Mouse (Mus musculus) A20 (cell line): ENCODE data around the gene Dtd2.
A peak's percentile ranks its signal among the peaks of the same experiment; 100 is the strongest.

Experiments used
- DNase-seq: peaks from one replicate; pipeline ENCODE4 v3.0.0-alpha.2; 2011; ENCODE audit warnings: low read depth, low spot score

The Dtd2 gene

GRCm38 (mm10) chr12:51985826-51986225, 20.5 kb downstream of the Dtd2 start:
- DNase-seq, result no peak

DNA sequence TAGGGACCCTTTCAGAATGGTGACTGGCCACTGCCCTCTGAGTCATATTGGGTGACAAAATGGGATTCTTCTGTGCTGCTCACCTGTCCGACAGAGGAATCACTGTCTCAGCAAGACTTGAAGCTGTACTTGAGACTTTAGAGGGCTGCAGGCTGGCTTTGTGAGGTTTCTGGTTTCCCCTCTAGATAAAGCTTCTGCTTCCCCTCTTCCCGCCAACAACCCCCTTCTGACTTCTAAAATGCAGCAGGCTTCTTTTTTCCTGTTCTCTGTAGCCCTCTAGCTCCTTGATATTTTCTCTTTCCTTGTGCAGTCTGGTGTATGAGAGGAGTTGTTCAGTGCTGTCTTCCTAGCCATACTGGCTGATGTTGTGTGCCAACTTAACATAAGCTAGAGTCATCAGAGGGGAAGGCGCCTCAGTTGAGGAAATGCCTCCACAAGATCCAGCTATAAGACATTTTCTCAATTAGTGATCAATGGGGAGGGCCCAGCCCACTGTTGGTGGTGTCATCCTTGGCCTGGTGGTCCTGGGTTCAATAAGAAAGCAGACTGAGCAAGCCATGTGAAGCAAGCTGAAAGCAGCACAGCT, 21.0 kb downstream of the Dtd2 start:
- no peak for DNase-seq

DNA sequence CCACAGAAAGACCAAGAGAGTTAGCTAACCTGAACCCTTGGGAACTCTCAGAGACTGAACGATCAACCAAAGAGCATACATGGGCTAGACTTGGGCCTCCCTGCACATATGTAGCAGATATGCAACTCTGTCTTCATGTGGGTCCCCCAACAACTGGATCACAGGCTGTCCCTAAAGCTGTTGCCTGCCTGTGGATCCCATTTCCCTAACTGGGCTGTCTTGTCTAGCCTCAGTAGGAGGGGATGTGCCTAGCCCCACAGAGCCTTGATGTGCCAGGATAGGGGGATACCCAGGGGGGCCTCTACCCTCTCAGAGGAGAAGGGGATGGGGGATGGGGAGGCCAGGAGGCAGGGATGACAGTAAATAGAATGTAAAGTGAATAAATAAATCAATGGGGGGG, 22.7 kb downstream of the Dtd2 start:
- DNase-seq, result no peak

- no peak for DNase-seq
These were observed 29.8 kb downstream of the Dtd2 start for GRCm38 (mm10) chr12:51976531-51976930.

- DNase-seq, result peak; percentile 43
These were observed 31.9 kb downstream of the Dtd2 start for GRCm38 (mm10) chr12:51974381-51974780.

- peak; percentile 30 for DNase-seq
These were observed 33.8 kb downstream of the Dtd2 start for GRCm38 (mm10) chr12:51972269-51973065.

DNA sequence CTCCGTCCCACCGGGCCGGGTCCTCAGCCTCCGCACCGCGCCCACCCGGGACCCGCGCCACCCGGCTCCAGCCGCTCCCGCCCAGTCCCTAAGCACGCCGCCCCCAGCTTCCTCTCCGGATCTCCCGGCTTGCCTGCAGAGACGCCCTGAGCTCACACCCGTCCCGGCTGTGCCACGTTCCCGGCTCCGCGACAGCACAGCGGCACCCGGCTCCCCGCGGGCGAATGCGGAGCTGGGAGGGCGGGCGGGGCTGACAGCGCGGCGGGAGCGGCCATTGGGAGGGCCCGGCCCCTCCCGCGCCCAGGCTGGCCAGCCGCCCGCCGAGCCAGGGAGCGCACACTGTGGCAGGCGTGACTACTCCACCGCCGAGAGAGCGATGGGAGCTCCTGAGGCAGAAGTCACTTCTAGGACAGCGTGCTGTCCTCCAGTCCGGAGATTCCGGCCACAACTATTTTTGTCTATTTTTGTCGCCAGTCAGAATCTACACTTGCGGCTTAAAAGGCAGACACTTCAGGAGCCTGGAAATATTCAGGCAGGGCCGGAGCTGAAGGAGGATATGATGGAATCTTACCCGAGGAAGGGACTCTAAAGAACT, 35.1 kb downstream of the Dtd2 start, which contains the start of gene Heatr5a:
TSS of gene Heatr5a (minus strand) at position 252 of the 595 bp plus-strand sequence.
- peak; percentile 86 for DNase-seq

DNA sequence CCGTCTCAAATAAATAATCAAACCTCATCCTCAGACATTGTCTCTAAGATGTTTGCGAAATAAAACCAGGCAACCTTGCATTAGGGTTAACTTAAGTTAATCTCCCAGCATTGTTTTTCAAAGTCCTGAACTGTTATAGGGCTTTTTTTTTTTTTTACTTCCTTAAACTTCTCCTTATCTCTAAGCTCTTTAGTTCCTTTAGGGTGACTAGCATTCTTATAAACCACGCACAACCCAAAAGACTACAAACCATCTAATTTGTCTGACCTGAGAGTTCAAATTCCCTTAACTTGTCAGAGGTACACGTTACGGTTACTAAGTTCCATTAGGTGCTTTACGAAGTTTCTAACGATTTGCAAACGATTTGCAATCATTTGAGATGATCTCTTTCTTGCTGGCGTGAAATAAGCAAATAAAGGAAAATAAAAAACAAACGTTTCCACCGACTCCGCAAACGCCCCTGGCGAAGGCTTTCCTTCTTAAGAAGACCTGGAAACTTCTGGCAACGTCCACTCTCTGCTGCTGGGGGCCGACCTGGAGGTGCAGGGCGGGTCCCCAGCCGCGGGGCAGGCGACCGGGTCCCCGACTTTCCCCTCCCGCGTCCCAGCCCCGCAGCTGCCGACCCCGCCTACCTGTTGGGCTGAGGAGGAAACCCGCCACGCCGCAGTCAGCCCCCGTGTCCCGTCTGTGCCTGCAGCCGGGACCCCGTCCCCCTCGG, 35.8 kb downstream of the Dtd2 start:
- peak; percentile 65 for DNase-seq

- DNase-seq, result no peak
These were observed 36.4 kb downstream of the Dtd2 start for GRCm38 (mm10) chr12:51969876-51970275.

- no peak for DNase-seq
These were observed 37.2 kb downstream of the Dtd2 start for GRCm38 (mm10) chr12:51969092-51969491.

GRCm38 (mm10) chr12:51967915-51968595, 38.2 kb downstream of the Dtd2 start:
- peak; percentile 53 for DNase-seq

DNA sequence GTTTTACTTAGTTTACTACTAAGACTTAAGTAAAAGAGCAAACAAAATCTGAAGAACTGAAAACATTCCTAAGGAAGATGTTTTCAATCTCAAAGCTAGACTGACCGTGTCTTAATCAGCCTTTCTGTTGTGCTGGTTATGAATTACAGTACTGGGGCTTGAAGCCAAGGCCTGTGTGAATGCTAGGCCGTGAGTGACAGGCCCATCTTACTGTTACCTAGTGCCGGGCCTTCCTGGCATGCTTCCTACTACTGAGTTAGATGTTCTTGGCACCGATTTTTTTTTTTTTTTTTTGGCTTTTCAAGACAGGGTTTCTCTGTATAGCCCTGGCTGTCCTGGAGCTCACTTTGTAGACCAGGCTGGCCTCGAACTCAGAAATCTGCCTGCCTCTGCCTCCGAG, 48.7 kb downstream of the Dtd2 start:
- no peak for DNase-seq

DNA sequence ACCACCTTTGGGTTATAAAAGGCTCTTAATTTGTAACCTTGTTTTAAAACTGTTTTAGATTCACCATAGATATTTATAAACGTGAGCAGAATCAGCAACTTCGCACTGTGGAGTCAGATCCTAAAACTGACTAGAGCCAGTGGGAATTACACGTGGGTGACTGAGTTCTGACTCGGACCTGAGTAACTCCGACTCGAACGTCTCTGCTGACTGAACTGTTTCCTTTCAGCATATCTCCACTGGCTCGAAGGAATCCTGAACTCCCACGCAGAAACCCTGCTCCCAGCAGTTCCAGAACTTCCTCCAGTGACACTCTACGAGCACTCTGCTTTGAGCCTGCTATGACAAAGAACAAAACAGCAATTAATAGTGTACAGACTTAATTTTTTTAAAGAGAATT, 54.0 kb downstream of the Dtd2 start:
- no peak for DNase-seq

DNA sequence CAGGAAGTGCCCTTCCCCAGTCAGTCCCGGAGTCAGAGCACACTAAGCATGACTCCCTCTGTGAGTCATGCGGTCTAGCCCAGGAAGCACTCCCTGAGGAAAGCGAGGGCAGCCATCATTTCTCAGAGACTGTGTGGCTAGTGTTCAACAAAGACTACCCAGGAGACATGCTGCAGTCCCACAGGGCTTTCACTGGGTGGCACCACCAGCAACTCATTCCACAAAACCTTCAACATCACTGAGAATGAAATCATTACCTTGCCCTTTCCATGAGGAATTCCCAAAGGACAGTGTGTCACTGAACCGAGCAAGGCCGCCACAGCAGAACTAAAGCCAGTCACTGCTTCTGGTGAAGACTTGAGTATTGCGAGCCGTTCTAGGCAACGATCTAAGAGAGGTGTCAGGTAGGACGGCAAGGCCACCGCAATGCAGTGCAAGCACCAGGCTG, 58.8 kb downstream of the Dtd2 start:
- no peak for DNase-seq

DNA sequence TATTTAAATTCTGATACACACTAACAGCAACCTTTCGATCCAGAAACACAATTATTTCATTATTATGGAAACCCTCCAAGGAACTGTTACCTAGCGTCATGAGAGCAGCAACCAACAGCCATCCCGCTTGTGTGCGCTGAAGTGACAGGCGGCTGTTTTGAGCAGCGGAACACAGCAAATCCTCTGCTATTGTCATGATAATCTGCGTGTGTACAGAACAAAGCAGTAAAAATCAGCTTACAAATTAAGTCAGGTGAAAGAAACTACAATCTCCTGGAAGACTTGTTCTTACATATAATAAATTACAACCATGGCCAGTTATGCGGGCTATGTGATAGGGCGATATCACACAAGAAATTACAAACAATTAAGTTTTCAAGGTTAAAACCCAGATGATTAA, 61.0 kb downstream of the Dtd2 start:
- no peak for DNase-seq

DNA sequence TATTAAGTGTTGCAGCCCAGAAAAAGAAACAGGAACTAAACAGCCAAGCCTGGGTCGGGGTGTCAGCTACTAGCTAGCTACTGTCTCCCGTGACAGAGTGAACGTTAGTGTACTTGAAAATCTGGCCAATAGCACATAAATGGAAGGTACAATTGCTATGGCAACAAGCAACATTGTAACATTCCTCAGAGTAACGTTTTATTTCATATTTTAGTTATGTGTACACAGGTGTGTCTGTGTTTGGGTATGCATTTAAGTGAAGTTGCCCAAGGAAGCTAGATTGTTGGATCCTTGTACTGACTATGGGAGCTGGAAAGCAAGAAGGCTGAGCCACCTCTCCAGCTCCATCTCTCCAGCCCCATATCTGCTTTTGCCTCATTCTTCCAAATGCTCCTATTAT, 66.5 kb downstream of the Dtd2 start:
- DNase-seq, result peak; percentile 16
